20 mouse cellular contexts compared by ENCODE assay signal in genomic region chr12:28054444-28054843, GRCm38 (mm10).
"Had no signal": no experiment of that assay in that cellular context is flagged by ENCODE, and none has a peak within 500 bp of the region (broad histone marks: within the 10 kb centered on the region; RNA-seq: fewer than 3 reads in every experiment).

No protein-coding gene starts in this region.

- H3K36me3 ChIP-seq: limb, embryonic 10.5 days; limb, embryonic 13.5 days; liver, embryonic 12.5 days; liver, embryonic 15.5 days; lung, embryonic 15.5 days; midbrain, embryonic 12.5 days; midbrain, embryonic 15.5 days; neural tube, embryonic 13.5 days had no signal

- H3K27ac ChIP-seq: kidney, postnatal 0 days; layer of hippocampus, adult 2 months; limb, embryonic 10.5 days; limb, embryonic 13.5 days; liver, embryonic 12.5 days; liver, embryonic 15.5 days; lung, embryonic 15.5 days; macrophage; midbrain, embryonic 12.5 days; midbrain, embryonic 15.5 days had no signal

- ATAC-seq: liver, embryonic 12.5 days; midbrain, embryonic 15.5 days had no signal

- H3K9ac ChIP-seq: limb, embryonic 13.5 days; liver, embryonic 12.5 days; liver, embryonic 15.5 days; lung, embryonic 15.5 days; midbrain, embryonic 12.5 days; midbrain, embryonic 15.5 days; neural tube, embryonic 13.5 days had no signal

- H3K4me1 ChIP-seq: limb, embryonic 10.5 days; limb, embryonic 13.5 days; liver, embryonic 12.5 days; liver, embryonic 15.5 days; lung, embryonic 15.5 days had no signal

- H3K27me3 ChIP-seq: limb, embryonic 13.5 days; liver, embryonic 12.5 days; liver, embryonic 15.5 days; lung, embryonic 15.5 days; midbrain, embryonic 12.5 days; midbrain, embryonic 15.5 days; neural tube, embryonic 13.5 days had no signal

- H3K4me3 ChIP-seq: layer of hippocampus, adult 2 months; limb, embryonic 10.5 days; limb, embryonic 13.5 days; liver, embryonic 12.5 days; liver, embryonic 15.5 days; lung, embryonic 15.5 days; midbrain, embryonic 12.5 days; midbrain, embryonic 15.5 days; myocyte; neural tube, embryonic 13.5 days had no signal

- DNase-seq: kidney, postnatal 25 days; layer of hippocampus, adult 9-11 months; liver; lung, adult 18-20 months; lung, postnatal 14 days; retina, postnatal 1 day; thymus, adult 18-20 months; thymus, postnatal 36 days had no signal

- H3K4me2 ChIP-seq: limb, embryonic 13.5 days; liver, embryonic 12.5 days; liver, embryonic 15.5 days; lung, embryonic 15.5 days; midbrain, embryonic 12.5 days; midbrain, embryonic 15.5 days; neural tube, embryonic 13.5 days had no signal

- H3K9me3 ChIP-seq: limb, embryonic 10.5 days; limb, embryonic 13.5 days; liver, embryonic 12.5 days; liver, embryonic 15.5 days; lung, embryonic 15.5 days; midbrain, embryonic 12.5 days; midbrain, embryonic 15.5 days; neural tube, embryonic 13.5 days had no signal
